Mouse (Mus musculus): ENCODE results near the gene Pcdh17. TPM values are rescaled to one million over a fixed set of nuclear protein-coding genes. Genes with fewer than 3 reads are reported as not detected.

The Pcdh17 gene
- polyA plus RNA-seq (2014; fragmentation: Nextera tagmentation; extraction: Ambion mirVana): 8.9 and 12.1 TPM in 2 replicates

GRCm38 (mm10) chr14:84443288-84443686, at the start of gene Pcdh17:
Gene Pcdh17 (plus strand): TSS chr14:84443563.
- peak within 1 kb of the TSS; percentile 95 for H3K4me2 ChIP-seq (ENCODE audit: low read length)
- no peaks in the 10 kb centered on the region for H3K9me3 ChIP-seq (replicated peaks; ENCODE audit: control insufficient read depth, low read length)
- H3K27me3 ChIP-seq (replicated peaks; ENCODE audit: control insufficient read depth, insufficient read depth, low read length): peaks cover 3% of the 10 kb centered on the region; the same call in 1 of the 2 replicates
- ATAC-seq (peak; percentile 91), DNase-seq (ENCODE audit: low spot score) (peak; percentile 98)
- H3K36me3 ChIP-seq (ENCODE audit: control insufficient read depth, insufficient read depth, low read length): no peaks in the 10 kb centered on the region
- peaks cover 10% of the 10 kb centered on the region for H3K4me1 ChIP-seq (ENCODE audit: control insufficient read depth, insufficient read depth, low read length)
- peak within 1 kb of the TSS; percentile 60 for H3K4me3 ChIP-seq (ENCODE audit: low read depth, low read length)
- 0% methylated on average over 31 of the region's 31 CpGs for WGBS
- H3K27ac ChIP-seq (ENCODE audit: low read depth, low read length): peak within 1 kb of the TSS; percentile 49
- H3K9ac ChIP-seq (ENCODE audit: low read length): peak within 1 kb of the TSS; percentile 53

- Histone ChIP-seq H3K9ac (ENCODE audit: low read length) (no peak overlapping the region), H3K27me3 (replicated peaks; ENCODE audit: control insufficient read depth, insufficient read depth, low read length) (no peaks in the 10 kb centered on the region), H3K4me2 (ENCODE audit: low read length) (no peak overlapping the region), H3K4me3 (ENCODE audit: low read depth, low read length) (no peak overlapping the region), H3K9me3 (replicated peaks; ENCODE audit: control insufficient read depth, low read length) (no peaks in the 10 kb centered on the region), H3K36me3 (ENCODE audit: control insufficient read depth, insufficient read depth, low read length) (no peaks in the 10 kb centered on the region), H3K27ac (ENCODE audit: low read depth, low read length) (no peak overlapping the region), H3K4me1 (ENCODE audit: control insufficient read depth, insufficient read depth, low read length) (no peaks in the 10 kb centered on the region)
- ATAC-seq (no peak), DNase-seq (ENCODE audit: low spot score) (no peak)
- WGBS: 89% methylated on average over 1 of the region's 1 CpGs
Observed at GRCm38 (mm10) chr14:84397137-84397536, 46.2 kb upstream of the Pcdh17 start.

- Histone ChIP-seq H3K27me3 (replicated peaks; ENCODE audit: control insufficient read depth, insufficient read depth, low read length) (no peaks in the 10 kb centered on the region), H3K4me2 (ENCODE audit: low read length) (no peak overlapping the region), H3K9me3 (replicated peaks; ENCODE audit: control insufficient read depth, low read length) (no peaks in the 10 kb centered on the region), H3K4me3 (ENCODE audit: low read depth, low read length) (no peak overlapping the region), H3K9ac (ENCODE audit: low read length) (no peak overlapping the region), H3K27ac (ENCODE audit: low read depth, low read length) (no peak overlapping the region), H3K36me3 (ENCODE audit: control insufficient read depth, insufficient read depth, low read length) (no peaks in the 10 kb centered on the region), H3K4me1 (ENCODE audit: control insufficient read depth, insufficient read depth, low read length) (no peaks in the 10 kb centered on the region)
- ATAC-seq (no peak), DNase-seq (ENCODE audit: low spot score) (peak; percentile 71)
- 52% methylated on average over 2 of the region's 2 CpGs for WGBS
Observed at GRCm38 (mm10) chr14:84424736-84425135, 18.6 kb upstream of the Pcdh17 start.

- H3K4me1 ChIP-seq (ENCODE audit: control insufficient read depth, insufficient read depth, low read length): no peaks in the 10 kb centered on the region
- DNase-seq (ENCODE audit: low spot score) (no peak), ATAC-seq (no peak)
- no peaks in the 10 kb centered on the region for H3K9me3 ChIP-seq (replicated peaks; ENCODE audit: control insufficient read depth, low read length)
- no peaks in the 10 kb centered on the region for H3K27me3 ChIP-seq (replicated peaks; ENCODE audit: control insufficient read depth, insufficient read depth, low read length)
- no peak overlapping the region for H3K4me2 ChIP-seq (ENCODE audit: low read length)
- H3K9ac ChIP-seq (ENCODE audit: low read length): no peak overlapping the region
- no peak overlapping the region for H3K27ac ChIP-seq (ENCODE audit: low read depth, low read length)
- no peak overlapping the region for H3K4me3 ChIP-seq (ENCODE audit: low read depth, low read length)
- H3K36me3 ChIP-seq (ENCODE audit: control insufficient read depth, insufficient read depth, low read length): no peaks in the 10 kb centered on the region
Observed at GRCm38 (mm10) chr14:84426616-84427015, 16.7 kb upstream of the Pcdh17 start.

GRCm38 (mm10) chr14:84438066-84438770, 5.1 kb upstream of the Pcdh17 start:
- Histone ChIP-seq H3K4me2 (ENCODE audit: low read length) (no peak overlapping the region), H3K27ac (ENCODE audit: low read depth, low read length) (no peak overlapping the region), H3K36me3 (ENCODE audit: control insufficient read depth, insufficient read depth, low read length) (no peaks in the 10 kb centered on the region), H3K27me3 (replicated peaks; ENCODE audit: control insufficient read depth, insufficient read depth, low read length) (no peaks in the 10 kb centered on the region), H3K9ac (ENCODE audit: low read length) (no peak overlapping the region), H3K9me3 (replicated peaks; ENCODE audit: control insufficient read depth, low read length) (no peaks in the 10 kb centered on the region), H3K4me1 (ENCODE audit: control insufficient read depth, insufficient read depth, low read length) (no peaks in the 10 kb centered on the region), H3K4me3 (ENCODE audit: low read depth, low read length) (no peak overlapping the region)
- peak; percentile 61 for ATAC-seq
- 22% methylated on average over 11 of the region's 11 CpGs for WGBS
- peak; percentile 78 for DNase-seq (ENCODE audit: low spot score)

GRCm38 (mm10) chr14:84440903-84441302, 2.5 kb upstream of the Pcdh17 start:
- Histone ChIP-seq H3K9ac (ENCODE audit: low read length) (no peak overlapping the region), H3K9me3 (replicated peaks; ENCODE audit: control insufficient read depth, low read length) (no peaks in the 10 kb centered on the region), H3K4me2 (ENCODE audit: low read length) (no peak overlapping the region), H3K4me1 (ENCODE audit: control insufficient read depth, insufficient read depth, low read length) (no peaks in the 10 kb centered on the region), H3K4me3 (ENCODE audit: low read depth, low read length) (no peak overlapping the region), H3K27me3 (replicated peaks; ENCODE audit: control insufficient read depth, insufficient read depth, low read length) (no peaks in the 10 kb centered on the region), H3K27ac (ENCODE audit: low read depth, low read length) (no peak overlapping the region), H3K36me3 (ENCODE audit: control insufficient read depth, insufficient read depth, low read length) (no peaks in the 10 kb centered on the region)
- 10% methylated on average over 2 of the region's 2 CpGs for WGBS
- ATAC-seq (no peak), DNase-seq (ENCODE audit: low spot score) (peak; percentile 55)

- Histone ChIP-seq H3K4me1 (ENCODE audit: control insufficient read depth, insufficient read depth, low read length) (peaks cover 8% of the 10 kb centered on the region), H3K9ac (ENCODE audit: low read length) (peak overlapping the region; percentile 53), H3K36me3 (ENCODE audit: control insufficient read depth, insufficient read depth, low read length) (no peaks in the 10 kb centered on the region), H3K9me3 (replicated peaks; ENCODE audit: control insufficient read depth, low read length) (no peaks in the 10 kb centered on the region), H3K27me3 (replicated peaks; ENCODE audit: control insufficient read depth, insufficient read depth, low read length) (peaks cover 3% of the 10 kb centered on the region; the same call in 1 of the 2 replicates), H3K4me2 (ENCODE audit: low read length) (peak overlapping the region; percentile 95), H3K4me3 (ENCODE audit: low read depth, low read length) (peak overlapping the region; percentile 60), H3K27ac (ENCODE audit: low read depth, low read length) (peak overlapping the region; percentile 49)
- DNase-seq (ENCODE audit: low spot score) (no peak), ATAC-seq (peak; percentile 35)
- under 1% methylated on average over 29 of the region's 30 CpGs for WGBS
Observed at GRCm38 (mm10) chr14:84442528-84443287, 655 bp upstream of the Pcdh17 start.

- Histone ChIP-seq H3K9me3 (replicated peaks; ENCODE audit: control insufficient read depth, low read length) (no peaks in the 10 kb centered on the region), H3K27me3 (replicated peaks; ENCODE audit: control insufficient read depth, insufficient read depth, low read length) (peaks cover 3% of the 10 kb centered on the region; the same call in 1 of the 2 replicates), H3K36me3 (ENCODE audit: control insufficient read depth, insufficient read depth, low read length) (no peaks in the 10 kb centered on the region), H3K4me3 (ENCODE audit: low read depth, low read length) (peak overlapping the region; percentile 60), H3K9ac (ENCODE audit: low read length) (peak overlapping the region; percentile 53), H3K4me1 (ENCODE audit: control insufficient read depth, insufficient read depth, low read length) (peaks cover 14% of the 10 kb centered on the region), H3K4me2 (ENCODE audit: low read length) (peak overlapping the region; percentile 95), H3K27ac (ENCODE audit: low read depth, low read length) (peak overlapping the region; percentile 49; the same call in 1 of the 2 replicates)
- DNase-seq (ENCODE audit: low spot score) (no peak), ATAC-seq (0 out of 2 replicates have a peak, but pooled peaks have one; percentile 1)
- under 1% methylated on average over 13 of the region's 13 CpGs for WGBS
Observed at GRCm38 (mm10) chr14:84443761-84444160, 398 bp downstream of the Pcdh17 start.

Measured in forebrain, embryonic 14.5 days (tissue).